Mouse (Mus musculus) spleen, postnatal 36 days (tissue): ENCODE measurements around the gene Bmp10.

Source experiments
- DNase-seq, 2 experiments: peaks; one replicate each; pipeline ENCODE4 v3.0.0; 2022; ENCODE audit warnings: low spot score in 2 of 2, mixed read lengths in 1 of 2

Gene Bmp10

DNA sequence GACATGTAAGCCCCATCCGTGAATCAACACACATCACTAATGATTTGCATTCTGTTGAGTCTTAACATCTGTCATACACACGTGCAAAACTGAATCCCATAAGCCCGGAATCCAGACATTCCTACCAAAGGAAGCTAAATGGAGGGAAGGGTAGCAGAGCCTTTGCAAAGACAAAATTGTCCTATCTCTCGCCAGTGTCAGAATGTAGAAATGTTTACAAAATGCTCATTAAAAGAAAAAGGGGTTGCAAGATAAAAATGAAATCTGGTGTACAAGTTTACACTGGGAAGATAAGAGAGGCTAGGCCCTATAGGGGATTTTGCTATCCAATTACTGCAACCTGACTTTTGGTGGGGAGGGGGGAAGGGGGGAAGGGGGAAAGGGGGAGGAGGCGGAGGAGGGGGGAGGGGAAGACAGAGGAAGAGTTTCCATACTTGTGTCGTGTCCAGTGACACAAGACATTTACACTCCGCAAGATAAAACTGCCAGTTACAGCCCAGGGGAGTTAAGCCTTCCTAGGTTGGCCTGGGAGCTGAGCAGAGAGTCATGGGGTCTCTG is at the start of gene Bmp10:
Bmp10 (plus strand) TSS at position 508 of the 558 bp plus-strand sequence.
- DNase-seq: no peak

GRCm38 (mm10) chr6:87383926-87384691 is 44.7 kb upstream of the Bmp10 start:
- DNase-seq: no peak

DNA sequence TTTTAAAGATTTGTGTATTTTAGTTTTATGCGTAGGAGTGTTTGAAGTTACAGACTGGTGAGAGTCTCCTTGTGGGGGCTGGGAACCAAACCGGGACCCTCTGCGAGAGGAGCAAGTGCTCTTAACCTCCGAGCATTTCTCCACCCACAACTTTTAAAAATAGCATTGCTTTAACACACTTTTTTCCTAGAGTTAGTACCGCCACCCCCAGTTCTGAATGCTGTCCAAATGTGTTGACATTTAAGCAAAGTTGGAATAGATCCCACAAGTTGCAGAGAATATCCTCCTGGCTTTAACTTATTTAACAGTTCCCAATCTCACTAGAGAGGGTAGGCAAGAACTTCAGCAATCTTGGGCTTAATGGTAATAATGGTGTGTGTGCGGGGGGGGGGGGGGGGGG is 44.0 kb upstream of the Bmp10 start:
- no peak for DNase-seq

- peak; percentile 8 to 29 for DNase-seq
These were observed 42.6 kb upstream of the Bmp10 start for GRCm38 (mm10) chr6:87386203-87386602.

DNA sequence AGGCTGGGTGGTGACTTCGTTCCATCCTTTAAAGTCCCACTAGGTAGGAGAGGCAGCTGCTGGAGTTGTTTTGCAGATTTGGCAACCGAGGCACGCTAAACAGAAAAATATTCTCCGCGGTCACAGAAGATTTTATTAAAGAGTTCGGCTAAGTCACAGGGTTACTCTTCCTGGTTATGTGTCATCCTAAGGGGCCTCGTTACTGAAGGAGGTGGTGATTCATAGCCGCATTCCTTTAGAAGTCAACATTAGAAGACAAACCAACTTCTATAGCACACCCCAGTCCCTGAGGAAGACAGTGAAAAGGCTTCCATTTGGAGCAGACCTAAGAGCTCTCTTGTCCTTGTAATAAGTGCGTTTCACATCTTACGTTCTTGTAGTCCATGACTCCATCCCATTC is 42.1 kb upstream of the Bmp10 start:
- no peak for DNase-seq

GRCm38 (mm10) chr6:87388877-87389276 is 39.9 kb upstream of the Bmp10 start, which contains the start of gene Gkn3:
TSS of gene Gkn3 (minus strand) at chr6:87388935.
- DNase-seq: no peak

- no peak for DNase-seq
These were observed 39.3 kb upstream of the Bmp10 start for GRCm38 (mm10) chr6:87389455-87389989.

- DNase-seq: peak in 1 of 2 experiments; percentile 8
These were observed 35.2 kb upstream of the Bmp10 start for GRCm38 (mm10) chr6:87393466-87394205.

- DNase-seq: peak; percentile 58 to 62
These were observed 34.0 kb upstream of the Bmp10 start for GRCm38 (mm10) chr6:87394783-87395182.

GRCm38 (mm10) chr6:87399137-87399536 is 29.7 kb upstream of the Bmp10 start:
- peak; percentile 71 to 79 for DNase-seq

DNA sequence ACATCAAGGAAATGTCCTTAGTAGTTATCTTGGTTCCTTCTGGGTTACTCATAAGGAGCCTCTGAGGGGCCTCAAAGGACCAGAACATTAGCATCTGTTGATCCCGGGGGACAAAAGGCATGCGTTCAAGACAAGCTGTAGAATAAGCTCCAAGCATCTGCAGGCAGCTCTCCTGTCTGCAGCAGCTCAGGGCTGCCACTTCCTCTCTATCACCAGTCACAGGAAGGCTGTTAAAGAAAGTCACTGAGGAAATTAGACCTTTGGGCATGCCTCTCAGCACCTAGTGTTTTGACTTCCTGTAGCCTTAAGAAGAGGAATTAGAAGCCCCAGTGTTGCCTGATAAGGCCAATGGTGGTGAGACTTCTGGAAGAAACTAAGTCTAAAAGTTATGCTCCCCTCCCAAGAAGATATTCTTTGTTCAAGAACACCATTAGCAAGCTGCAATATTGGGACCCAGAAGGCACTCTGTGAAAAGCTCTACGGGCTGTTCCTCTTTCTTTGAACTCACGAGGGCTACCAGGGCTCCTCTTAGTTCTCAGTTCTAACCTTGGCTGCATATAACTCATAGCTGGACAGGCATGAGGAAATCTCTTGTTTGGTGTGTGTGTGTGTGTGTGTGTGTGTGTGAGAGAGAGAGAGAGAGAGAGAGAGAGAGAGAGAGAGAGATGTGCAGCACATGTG is 28.8 kb upstream of the Bmp10 start:
- DNase-seq: peak; percentile 53 to 57

- DNase-seq: no peak
These were observed 27.3 kb upstream of the Bmp10 start for GRCm38 (mm10) chr6:87401456-87401855.

- no peak for DNase-seq
These were observed 16.8 kb upstream of the Bmp10 start for GRCm38 (mm10) chr6:87412011-87412410.

GRCm38 (mm10) chr6:87422304-87422703 is 6.5 kb upstream of the Bmp10 start:
- DNase-seq: no peak

DNA sequence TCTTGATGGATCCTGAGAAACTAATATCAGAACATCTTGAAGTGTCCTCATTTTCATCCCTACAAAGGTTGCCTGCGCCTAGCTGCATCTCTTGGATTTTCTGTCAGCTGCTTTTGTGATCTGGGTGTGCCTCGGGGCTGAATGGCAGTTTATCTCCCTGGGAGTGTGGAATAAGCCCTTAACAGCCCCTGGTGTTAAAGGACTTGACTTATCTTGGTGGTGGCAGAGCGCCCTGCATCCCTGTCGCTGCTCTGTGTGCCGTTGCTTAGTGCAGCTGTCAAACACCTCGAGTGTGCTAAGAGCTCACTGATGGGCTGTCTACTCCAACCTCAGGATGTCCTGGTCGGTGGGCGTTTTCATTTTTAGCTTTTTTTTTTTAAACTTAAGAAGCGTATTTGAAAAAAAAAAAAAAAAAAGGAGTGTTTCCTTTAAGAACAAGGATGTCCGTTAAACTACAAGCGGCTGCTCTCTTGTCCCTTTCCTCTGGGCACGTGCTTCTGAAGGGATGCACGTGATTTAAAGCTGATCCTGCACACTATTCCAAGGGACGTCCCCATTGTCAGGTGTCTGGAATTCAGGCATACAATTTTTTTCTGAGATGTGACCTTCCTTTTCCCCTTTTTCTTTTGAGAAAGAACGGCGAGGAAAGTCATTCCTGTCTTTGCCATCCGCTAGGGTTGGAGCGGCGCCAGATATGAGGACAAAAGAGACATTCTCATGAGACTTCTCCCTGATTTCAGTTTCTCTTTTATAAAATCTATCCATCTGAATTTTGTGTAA is 4.6 kb upstream of the Bmp10 start:
- DNase-seq: no peak

GRCm38 (mm10) chr6:87426954-87427353 is 1.8 kb upstream of the Bmp10 start:
- DNase-seq: no peak

DNA sequence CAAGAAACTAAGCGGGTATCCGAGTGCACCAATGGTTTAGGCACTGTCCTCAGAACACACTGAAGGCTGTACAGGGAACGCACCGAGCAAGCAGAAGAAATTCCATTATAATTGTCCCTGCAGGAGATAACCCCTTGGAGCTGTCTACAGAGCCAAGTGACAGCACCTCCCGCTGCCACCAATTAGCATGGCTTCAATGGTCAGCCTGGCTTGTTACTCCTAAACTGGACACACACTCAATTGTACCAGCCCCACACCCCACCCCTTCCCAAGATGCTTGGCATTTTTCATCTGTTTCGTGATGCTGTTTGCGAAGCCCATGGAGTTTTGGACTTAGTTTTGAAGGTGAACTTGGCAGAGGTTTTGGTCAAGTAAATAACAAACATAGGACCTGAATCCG is 1.2 kb upstream of the Bmp10 start:
- no peak for DNase-seq

GRCm38 (mm10) chr6:87435791-87436190 is 7.0 kb downstream of the Bmp10 start:
- no peak for DNase-seq

GRCm38 (mm10) chr6:87436745-87437144 is 8.0 kb downstream of the Bmp10 start:
- DNase-seq: no peak

DNA sequence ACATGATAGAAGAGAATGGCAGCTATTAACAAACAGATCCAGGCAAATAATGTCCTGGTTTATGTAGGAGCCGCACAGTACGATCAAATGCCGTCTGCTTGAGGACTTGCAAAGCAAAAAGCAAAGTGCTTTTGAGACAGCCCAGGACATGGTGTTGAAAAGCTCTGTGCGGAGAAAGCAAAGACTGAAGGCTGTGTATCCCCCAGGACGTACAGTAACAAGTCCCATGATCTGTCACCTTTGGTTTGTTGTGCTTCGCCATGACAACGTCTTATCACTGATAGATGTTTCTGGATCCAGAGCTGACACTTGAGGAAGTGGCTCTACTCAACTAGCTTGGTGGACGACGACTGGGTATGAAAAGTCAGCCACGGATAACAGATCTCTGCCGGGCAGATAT is 14.5 kb downstream of the Bmp10 start:
- no peak for DNase-seq

GRCm38 (mm10) chr6:87445222-87445621 is 16.4 kb downstream of the Bmp10 start:
- no peak for DNase-seq
